Mouse (Mus musculus): ENCODE measurements around the gene Lrig2.

DNA sequence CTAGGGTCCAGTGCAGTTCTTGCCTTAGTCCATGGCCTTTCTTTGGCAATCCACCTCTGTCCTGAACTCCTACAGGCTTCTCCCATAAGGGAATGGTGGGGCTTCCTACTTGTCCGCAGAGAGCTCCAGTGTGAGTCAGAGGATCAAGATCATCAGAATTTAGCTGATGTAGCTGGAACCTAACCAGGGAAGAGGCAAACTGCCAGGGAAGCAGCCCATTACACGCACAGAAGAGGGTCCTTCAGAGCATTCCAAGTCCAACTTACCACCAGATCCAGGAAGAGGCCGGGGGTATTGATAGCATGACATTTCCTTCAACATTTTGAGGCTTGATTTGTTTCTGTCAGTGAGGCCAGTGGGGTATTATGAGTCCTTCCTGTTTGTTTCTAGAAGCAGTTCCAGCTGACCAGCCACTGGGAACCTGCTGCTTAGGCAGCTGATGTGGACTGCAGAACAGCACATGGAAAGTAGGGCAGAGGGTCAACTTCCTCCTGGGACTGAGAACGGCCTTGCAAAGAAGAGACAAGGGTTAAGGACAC, 11.7 kb upstream of the Lrig2 start:
- TF ChIP-seq CTCF (IDR thresholded peaks at IDR 0.05; ENCODE audit: low read depth, low read length) (no peak), POLR2A (IDR thresholded peaks at IDR 0.05; ENCODE audit: extremely low read depth, insufficient read depth, low read length) (no peak)
